Mouse (Mus musculus): ENCODE measurements around the gene Pmm2. TPM values are rescaled to one million over a fixed set of nuclear protein-coding genes. Genes with fewer than 3 reads are reported as not detected.

Gene Pmm2
- total RNA-seq (2014; rRNA removed) (27.8 and 39.6 TPM in 2 replicates), polyA plus RNA-seq (2015; fragmentation: Nextera tagmentation; extraction: Ambion mirVana) (24.6 and 24.8 TPM in 2 replicates)

GRCm38 (mm10) chr16:8637217-8638051 is at the start of gene Pmm2, which contains the start of gene Tmem186:
Gene Pmm2, plus strand, starts transcription at chr16:8637674.
Gene Tmem186, minus strand, starts transcription at chr16:8637712.
- DNase-seq (ENCODE audit: low spot score) (peak; percentile 98), ATAC-seq (ENCODE audit: low FRiP score) (peak; percentile 94)
- Histone ChIP-seq H3K9ac (replicated peaks; ENCODE audit: low read length, poor library complexity, severe bottlenecking) (peak within 1 kb of the TSS; percentile 81), H3K27ac (ENCODE audit: low read depth, low read length) (peak within 1 kb of the TSS; percentile 86), H3K9me3 (ENCODE audit: low read length) (no peaks in the 10 kb centered on the region), H3K4me3 (ENCODE audit: low read depth, low read length) (peak within 1 kb of the TSS; percentile 76), H3K36me3 (ENCODE audit: insufficient read depth, low read length) (peaks cover 9% of the 10 kb centered on the region; the same call in 1 of the 2 replicates), H3K27me3 (ENCODE audit: insufficient read depth, low read length) (no peaks in the 10 kb centered on the region), H3K4me1 (ENCODE audit: insufficient read depth, low read length) (peaks cover 9% of the 10 kb centered on the region; the same call in 1 of the 2 replicates), H3K4me2 (ENCODE audit: low read depth, low read length, poor library complexity, severe bottlenecking) (peak within 1 kb of the TSS; percentile 85)
- peak; percentile 48; the same call in 1 of the 2 replicates for TF ChIP-seq CTCF (IDR thresholded peaks at IDR 0.05)
- WGBS, result under 1% methylated on average over 58 of the region's 59 CpGs

GRCm38 (mm10) chr16:8595411-8595810 is 42.1 kb upstream of the Pmm2 start:
- 79% methylated on average over 4 of the region's 4 CpGs for WGBS
- ATAC-seq (ENCODE audit: low FRiP score), result no peak
- DNase-seq (ENCODE audit: low spot score), result peak; percentile 23
- no peak overlapping the region for H3K4me2 ChIP-seq (ENCODE audit: low read depth, low read length, poor library complexity, severe bottlenecking)
- H3K27ac ChIP-seq (ENCODE audit: low read depth, low read length), result no peak overlapping the region
- no peak overlapping the region for H3K9ac ChIP-seq (replicated peaks; ENCODE audit: low read length, poor library complexity, severe bottlenecking)
- H3K9me3 ChIP-seq (ENCODE audit: low read length), result no peaks in the 10 kb centered on the region
- H3K4me1 ChIP-seq (ENCODE audit: insufficient read depth, low read length), result no peaks in the 10 kb centered on the region
- H3K4me3 ChIP-seq (ENCODE audit: low read depth, low read length), result no peak overlapping the region
- H3K36me3 ChIP-seq (ENCODE audit: insufficient read depth, low read length), result no peaks in the 10 kb centered on the region
- no peaks in the 10 kb centered on the region for H3K27me3 ChIP-seq (ENCODE audit: insufficient read depth, low read length)
- no peak for TF ChIP-seq CTCF (IDR thresholded peaks at IDR 0.05)

- Histone ChIP-seq H3K36me3 (ENCODE audit: insufficient read depth, low read length) (peaks cover 6% of the 10 kb centered on the region), H3K4me3 (ENCODE audit: low read depth, low read length) (no peak overlapping the region), H3K9me3 (ENCODE audit: low read length) (no peaks in the 10 kb centered on the region), H3K9ac (replicated peaks; ENCODE audit: low read length, poor library complexity, severe bottlenecking) (no peak overlapping the region), H3K27ac (ENCODE audit: low read depth, low read length) (no peak overlapping the region), H3K27me3 (ENCODE audit: insufficient read depth, low read length) (no peaks in the 10 kb centered on the region), H3K4me2 (ENCODE audit: low read depth, low read length, poor library complexity, severe bottlenecking) (no peak overlapping the region), H3K4me1 (ENCODE audit: insufficient read depth, low read length) (no peaks in the 10 kb centered on the region)
- TF ChIP-seq CTCF (IDR thresholded peaks at IDR 0.05), result no peak
- 70% methylated on average over 4 of the region's 4 CpGs for WGBS
- DNase-seq (ENCODE audit: low spot score) (no peak), ATAC-seq (ENCODE audit: low FRiP score) (no peak)
Observed at GRCm38 (mm10) chr16:8596336-8596735, 41.1 kb upstream of the Pmm2 start.

- H3K4me3 ChIP-seq (ENCODE audit: low read depth, low read length), result no peak overlapping the region
- 88% methylated on average over 5 of the region's 5 CpGs for WGBS
Observed at GRCm38 (mm10) chr16:8597516-8597915, 40.0 kb upstream of the Pmm2 start.

GRCm38 (mm10) chr16:8603789-8604188 is 33.7 kb upstream of the Pmm2 start:
- DNase-seq (ENCODE audit: low spot score) (no peak), ATAC-seq (ENCODE audit: low FRiP score) (no peak)
- H3K4me1 ChIP-seq (ENCODE audit: insufficient read depth, low read length), result no peaks in the 10 kb centered on the region
- no peaks in the 10 kb centered on the region for H3K27me3 ChIP-seq (ENCODE audit: insufficient read depth, low read length)
- H3K27ac ChIP-seq (ENCODE audit: low read depth, low read length), result no peak overlapping the region
- H3K36me3 ChIP-seq (ENCODE audit: insufficient read depth, low read length), result peaks cover 15% of the 10 kb centered on the region
- H3K9me3 ChIP-seq (ENCODE audit: low read length), result no peaks in the 10 kb centered on the region
- no peak overlapping the region for H3K4me3 ChIP-seq (ENCODE audit: low read depth, low read length)
- WGBS, result 92% methylated on average over 3 of the region's 3 CpGs
- H3K4me2 ChIP-seq (ENCODE audit: low read depth, low read length, poor library complexity, severe bottlenecking), result no peak overlapping the region
- no peak overlapping the region for H3K9ac ChIP-seq (replicated peaks; ENCODE audit: low read length, poor library complexity, severe bottlenecking)
- no peak for TF ChIP-seq CTCF (IDR thresholded peaks at IDR 0.05)

More at GRCm38 (mm10) chr16:8597516-8597915, 40.0 kb upstream of the Pmm2 start:
- Histone ChIP-seq H3K9me3 (ENCODE audit: low read length) (no peaks in the 10 kb centered on the region), H3K27me3 (ENCODE audit: insufficient read depth, low read length) (no peaks in the 10 kb centered on the region), H3K36me3 (ENCODE audit: insufficient read depth, low read length) (peaks cover 7% of the 10 kb centered on the region), H3K9ac (replicated peaks; ENCODE audit: low read length, poor library complexity, severe bottlenecking) (no peak overlapping the region), H3K27ac (ENCODE audit: low read depth, low read length) (no peak overlapping the region), H3K4me2 (ENCODE audit: low read depth, low read length, poor library complexity, severe bottlenecking) (no peak overlapping the region), H3K4me1 (ENCODE audit: insufficient read depth, low read length) (no peaks in the 10 kb centered on the region)
- TF ChIP-seq CTCF (IDR thresholded peaks at IDR 0.05), result no peak
- ATAC-seq (ENCODE audit: low FRiP score), result no peak
- no peak for DNase-seq (ENCODE audit: low spot score)

- no peaks in the 10 kb centered on the region for H3K4me1 ChIP-seq (ENCODE audit: insufficient read depth, low read length)
- no peak overlapping the region for H3K4me2 ChIP-seq (ENCODE audit: low read depth, low read length, poor library complexity, severe bottlenecking)
- no peak for ATAC-seq (ENCODE audit: low FRiP score)
- H3K27me3 ChIP-seq (ENCODE audit: insufficient read depth, low read length), result no peaks in the 10 kb centered on the region
- H3K9me3 ChIP-seq (ENCODE audit: low read length), result no peaks in the 10 kb centered on the region
- DNase-seq (ENCODE audit: low spot score), result no peak
- H3K36me3 ChIP-seq (ENCODE audit: insufficient read depth, low read length), result peaks cover 28% of the 10 kb centered on the region
- no peak overlapping the region for H3K4me3 ChIP-seq (ENCODE audit: low read depth, low read length)
- H3K27ac ChIP-seq (ENCODE audit: low read depth, low read length), result no peak overlapping the region
- WGBS, result 88% methylated on average over 3 of the region's 3 CpGs
- H3K9ac ChIP-seq (replicated peaks; ENCODE audit: low read length, poor library complexity, severe bottlenecking), result no peak overlapping the region
- TF ChIP-seq CTCF (IDR thresholded peaks at IDR 0.05), result no peak
Observed at GRCm38 (mm10) chr16:8610397-8610796, 27.1 kb upstream of the Pmm2 start.

Measured in midbrain, postnatal 0 days (tissue).